Mouse (Mus musculus) midbrain, embryonic 14.5 days (tissue): ENCODE measurements around the gene Thbs1. TPM values are rescaled to one million over a fixed set of nuclear protein-coding genes. Genes with fewer than 3 reads are reported as not detected.

Experiments used
- ATAC-seq: fragments of 200-750 bp; cut with Nextera tagmentation; 2 replicates; pipeline ENCODE4 v1.8.0; 2017; ENCODE audit warnings: moderate number of reproducible peaks, moderate library complexity; ENCODE audit not compliant: low FRiP score, low TSS enrichment
- DNase-seq: peaks from one replicate; pipeline ENCODE4 v3.0.0-alpha.2; 2015
- H3K27ac ChIP-seq: fragments of 300-500 bp; sonication (generic); replicated peaks from 2 replicates; pipeline ENCODE4 v1.5.1; 2014; ENCODE audit warnings: mild to moderate bottlenecking, low read depth, low read length, moderate library complexity
- H3K27me3 ChIP-seq: fragments of 300-500 bp; sonication (generic); 2 replicates; pipeline ENCODE4 v1.6.1; 2014; ENCODE audit warnings: low read length, control low read depth, mixed read lengths; ENCODE audit not compliant: control insufficient read depth, insufficient read depth
- H3K36me3 ChIP-seq: fragments of 300-500 bp; sonication (generic); 2 replicates; pipeline ENCODE4 v1.6.1; 2014; ENCODE audit warnings: low read length, control low read depth; ENCODE audit not compliant: control insufficient read depth, insufficient read depth
- H3K4me1 ChIP-seq: fragments of 300-500 bp; sonication (generic); 2 replicates; pipeline ENCODE4 v1.6.1; 2014; ENCODE audit warnings: mild to moderate bottlenecking, antibody characterized with exemption, low read length, control low read depth; ENCODE audit not compliant: control insufficient read depth, insufficient read depth
- H3K4me2 ChIP-seq: fragments of 300-500 bp; sonication (generic); 2 replicates; pipeline ENCODE4 v1.6.1; 2014; ENCODE audit warnings: mild to moderate bottlenecking, low read length, moderate library complexity
- H3K4me3 ChIP-seq: fragments of 300-500 bp; sonication (generic); replicated peaks from 2 replicates; pipeline ENCODE4 v1.5.1; 2014; ENCODE audit warnings: low read depth, low read length
- H3K9ac ChIP-seq: fragments of 300-500 bp; sonication (generic); replicated peaks from 2 replicates; pipeline ENCODE4 v1.6.1; 2014; ENCODE audit warnings: mild to moderate bottlenecking, low read length, moderate library complexity
- H3K9me3 ChIP-seq: fragments of 300-500 bp; sonication (generic); 2 replicates; pipeline ENCODE4 v1.6.1; 2016; ENCODE audit warnings: low read length, control low read depth, mixed read lengths; ENCODE audit not compliant: control insufficient read depth
- WGBS: fragments of 180-500 bp; shearing (Covaris S2); extraction: QIAGEN DNeasy Blood & Tissue Kit; methylation state at CpG from one replicate; pipeline ENCODE4 v1.1.7; 2014; 5-methylcytosine and 5-hydroxymethylcytosine counted together
- polyA plus RNA-seq: library from polyadenylated mRNA; unstranded; fragments of >200 nt; fragmentation: Nextera tagmentation; extraction: Ambion mirVana; gene quantifications from 2 replicates; pipeline ENCODE4 v1.2.1, GENCODE M21; 2014

The Thbs1 gene
- polyA plus RNA-seq, 1 experiment from 2014 or later, result 4.0 TPM

- H3K27me3 ChIP-seq, result no peaks in the 10 kb centered on the region
- DNase-seq, result no peak
- ATAC-seq, result no peak
- no peak overlapping the region for H3K4me2 ChIP-seq
- H3K36me3 ChIP-seq, result no peaks in the 10 kb centered on the region
- 83% methylated on average over 5 of the region's 5 CpGs for WGBS
- no peak overlapping the region for H3K27ac ChIP-seq
- no peak overlapping the region for H3K9ac ChIP-seq
- H3K4me3 ChIP-seq, result no peak overlapping the region
- H3K4me1 ChIP-seq, result no peaks in the 10 kb centered on the region
- H3K9me3 ChIP-seq, result no peaks in the 10 kb centered on the region
Observed at GRCm38 (mm10) chr2:118081581-118081980, 30.1 kb upstream of the Thbs1 start.

GRCm38 (mm10) chr2:118083652-118084051, 28.0 kb upstream of the Thbs1 start:
- WGBS, result 90% methylated on average over 6 of the region's 6 CpGs
- no peak overlapping the region for H3K4me3 ChIP-seq
- no peak for ATAC-seq

GRCm38 (mm10) chr2:118084693-118085092, 27.0 kb upstream of the Thbs1 start:
- no peak overlapping the region for H3K9ac ChIP-seq
- ATAC-seq, result no peak
- 79% methylated on average over 3 of the region's 3 CpGs for WGBS
- DNase-seq, result no peak
- H3K27ac ChIP-seq, result no peak overlapping the region
- H3K9me3 ChIP-seq, result no peaks in the 10 kb centered on the region
- no peaks in the 10 kb centered on the region for H3K4me1 ChIP-seq
- H3K4me2 ChIP-seq, result no peak overlapping the region
- H3K36me3 ChIP-seq, result no peaks in the 10 kb centered on the region
- H3K27me3 ChIP-seq, result no peaks in the 10 kb centered on the region
- H3K4me3 ChIP-seq, result no peak overlapping the region

More at GRCm38 (mm10) chr2:118083652-118084051, 28.0 kb upstream of the Thbs1 start:
- H3K27me3 ChIP-seq, result no peaks in the 10 kb centered on the region
- H3K9ac ChIP-seq, result no peak overlapping the region
- no peaks in the 10 kb centered on the region for H3K4me1 ChIP-seq
- H3K27ac ChIP-seq, result no peak overlapping the region
- H3K4me2 ChIP-seq, result no peak overlapping the region
- DNase-seq, result no peak
- no peaks in the 10 kb centered on the region for H3K36me3 ChIP-seq
- H3K9me3 ChIP-seq, result no peaks in the 10 kb centered on the region

GRCm38 (mm10) chr2:118085647-118086046, 26.0 kb upstream of the Thbs1 start:
- 92% methylated on average over 2 of the region's 2 CpGs for WGBS
- Histone ChIP-seq H3K4me2 (no peak overlapping the region), H3K27me3 (no peaks in the 10 kb centered on the region), H3K9ac (no peak overlapping the region), H3K4me3 (no peak overlapping the region), H3K27ac (no peak overlapping the region), H3K4me1 (no peaks in the 10 kb centered on the region), H3K36me3 (no peaks in the 10 kb centered on the region), H3K9me3 (no peaks in the 10 kb centered on the region)
- ATAC-seq (no peak), DNase-seq (no peak)

GRCm38 (mm10) chr2:118087044-118087726, 24.5 kb upstream of the Thbs1 start:
- Histone ChIP-seq H3K9ac (no peak overlapping the region), H3K9me3 (no peaks in the 10 kb centered on the region), H3K4me3 (no peak overlapping the region), H3K36me3 (no peaks in the 10 kb centered on the region), H3K4me1 (no peaks in the 10 kb centered on the region), H3K27ac (no peak overlapping the region), H3K4me2 (no peak overlapping the region), H3K27me3 (no peaks in the 10 kb centered on the region)
- ATAC-seq, result no peak
- DNase-seq, result no peak
- WGBS, result 75% methylated on average over 10 of the region's 10 CpGs

GRCm38 (mm10) chr2:118091226-118091625, 20.4 kb upstream of the Thbs1 start:
- H3K9ac ChIP-seq, result no peak overlapping the region
- DNase-seq (no peak), ATAC-seq (no peak)
- no peak overlapping the region for H3K27ac ChIP-seq
- no peaks in the 10 kb centered on the region for H3K36me3 ChIP-seq
- no peak overlapping the region for H3K4me2 ChIP-seq
- no peaks in the 10 kb centered on the region for H3K27me3 ChIP-seq
- H3K9me3 ChIP-seq, result no peaks in the 10 kb centered on the region
- H3K4me1 ChIP-seq, result no peaks in the 10 kb centered on the region
- no peak overlapping the region for H3K4me3 ChIP-seq
- WGBS, result 90% methylated on average over 5 of the region's 5 CpGs

- Histone ChIP-seq H3K27me3 (no peaks in the 10 kb centered on the region), H3K27ac (no peak overlapping the region)
- 82% methylated on average over 4 of the region's 4 CpGs for WGBS
Observed at GRCm38 (mm10) chr2:118099104-118099503, 12.6 kb upstream of the Thbs1 start.

GRCm38 (mm10) chr2:118102169-118102568, 9.5 kb upstream of the Thbs1 start:
- ATAC-seq (no peak), DNase-seq (no peak)
- no peaks in the 10 kb centered on the region for H3K4me1 ChIP-seq
- H3K4me2 ChIP-seq, result no peak overlapping the region
- H3K9ac ChIP-seq, result no peak overlapping the region
- H3K27ac ChIP-seq, result no peak overlapping the region
- H3K36me3 ChIP-seq, result no peaks in the 10 kb centered on the region
- H3K4me3 ChIP-seq, result no peak overlapping the region
- no peaks in the 10 kb centered on the region for H3K9me3 ChIP-seq
- 42% methylated on average over 4 of the region's 4 CpGs for WGBS
- H3K27me3 ChIP-seq, result no peaks in the 10 kb centered on the region

More at GRCm38 (mm10) chr2:118099104-118099503, 12.6 kb upstream of the Thbs1 start:
- no peak overlapping the region for H3K4me2 ChIP-seq
- DNase-seq (no peak), ATAC-seq (no peak)
- H3K36me3 ChIP-seq, result no peaks in the 10 kb centered on the region
- H3K9ac ChIP-seq, result no peak overlapping the region
- H3K4me1 ChIP-seq, result no peaks in the 10 kb centered on the region
- no peak overlapping the region for H3K4me3 ChIP-seq
- H3K9me3 ChIP-seq, result no peaks in the 10 kb centered on the region

GRCm38 (mm10) chr2:118110225-118110915, 1.3 kb upstream of the Thbs1 start:
- peaks cover 8% of the 10 kb centered on the region; the same call in 1 of the 2 replicates for H3K4me1 ChIP-seq
- H3K4me3 ChIP-seq, result peak overlapping the region; percentile 47
- peaks cover 7% of the 10 kb centered on the region; the same call in 1 of the 2 replicates for H3K27me3 ChIP-seq
- WGBS, result 38% methylated on average over 17 of the region's 17 CpGs
- peak; percentile 58 for DNase-seq
- no peak overlapping the region for H3K27ac ChIP-seq
- no peaks in the 10 kb centered on the region for H3K36me3 ChIP-seq
- ATAC-seq, result no peak
- peak overlapping the region; percentile 48 for H3K9ac ChIP-seq
- H3K9me3 ChIP-seq, result no peaks in the 10 kb centered on the region
- H3K4me2 ChIP-seq, result peak overlapping the region; percentile 96
